Mouse (Mus musculus) gastrocnemius, adult 2 months (tissue): Measurements from ENCODE around the gene Gfpt2. TPM values are rescaled to one million over a fixed set of nuclear protein-coding genes. Genes with fewer than 3 reads are reported as not detected.

Source experiments
- DNase-seq: peaks from one replicate; pipeline ENCODE4 v3.0.0; 2022
- H3K27ac ChIP-seq: fragments of 200-600 bp; 2 replicates; pipeline ENCODE4 v1.8.1; 2022; ENCODE audit warnings: mild to moderate bottlenecking
- H3K4me3 ChIP-seq: fragments of 200-600 bp; 2 replicates; pipeline ENCODE4 v1.8.1; 2022; ENCODE audit warnings: mild to moderate bottlenecking, moderate library complexity
- CTCF ChIP-seq: fragments of 200-600 bp; IDR thresholded peaks from 2 replicates; pipeline ENCODE4 v1.8.1; 2022; ENCODE audit warnings: antibody characterized with exemption, mild to moderate bottlenecking, moderate library complexity
- intact Hi-C: fragments of 180-260 bp; cut with DNase I; formaldehyde crosslinking; loops from one replicate; pipeline ENCODE4 v1.15.1; 2025
- microRNA-seq: library from miRNA; unstranded; fragments of <30 nt; microRNA quantifications from one replicate; pipeline ENCODE4 v1.2.0, GENCODE M21; 2021
- total RNA-seq, 2 experiments: library from RNA; stranded (reverse); gene quantifications; 2 replicates each; pipeline ENCODE4 v1.2.3; 2021

The Gfpt2 gene
- total RNA-seq, 2 experiments from 2014 or later: 7.5 to 11.1 TPM

DNA sequence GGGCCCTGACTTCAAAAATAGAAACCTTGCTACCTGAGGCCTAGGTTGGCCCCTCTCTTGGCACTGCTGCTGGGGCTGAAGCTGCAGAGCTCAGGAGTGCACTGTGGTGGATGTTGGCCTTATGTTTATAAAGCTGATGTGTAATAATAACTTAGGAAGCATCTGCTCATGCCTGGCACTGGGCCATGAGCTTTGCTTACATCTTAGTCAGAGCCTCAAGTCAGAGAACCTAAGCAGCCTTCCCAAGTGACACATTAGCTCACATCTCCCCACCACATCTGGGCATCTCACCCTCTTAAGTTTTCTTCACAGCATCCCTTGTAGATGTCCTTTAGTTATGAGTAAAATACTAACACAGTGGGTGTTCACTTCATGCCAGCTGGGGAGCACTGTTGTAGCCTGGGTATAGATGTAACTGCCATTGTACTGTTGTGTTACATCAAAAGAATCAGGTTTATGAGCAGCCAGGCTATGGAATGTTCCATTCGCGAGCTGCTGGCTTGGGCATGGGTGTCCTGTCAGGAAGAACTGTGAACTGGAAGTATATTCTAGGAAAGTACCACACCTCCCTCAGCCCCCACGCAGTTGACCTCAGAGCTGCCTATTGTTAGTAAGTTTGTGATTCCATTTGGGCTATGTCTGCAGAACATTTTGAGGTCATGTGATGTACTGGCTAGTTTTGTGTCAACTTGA is 86.1 kb downstream of the Gfpt2 start:
- DNase-seq: no peak
- intact Hi-C loops: no loop called here
- H3K27ac ChIP-seq: no peak overlapping the region
- no peak overlapping the region for H3K4me3 ChIP-seq
- no peak for TF ChIP-seq CTCF

DNA sequence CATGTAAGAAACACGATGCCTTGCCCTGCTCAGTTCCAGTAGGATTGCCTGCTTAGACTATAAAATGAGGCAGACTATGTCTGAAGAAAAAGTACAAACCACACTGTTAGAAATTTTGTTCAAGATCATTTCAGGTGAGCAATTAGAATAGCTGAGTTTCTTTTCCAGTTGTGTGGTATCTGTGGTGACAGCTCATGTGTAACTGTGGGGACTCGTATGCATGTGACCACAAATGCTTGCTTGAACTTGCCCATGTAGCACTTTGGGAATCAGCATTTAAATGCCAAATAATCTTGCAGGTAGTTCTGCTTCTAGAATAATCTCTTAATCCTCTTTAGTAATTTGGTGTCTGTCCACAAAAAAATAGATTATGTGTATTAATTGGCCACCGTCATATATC is 89.4 kb downstream of the Gfpt2 start:
- intact Hi-C loops: no loop called here
- Histone ChIP-seq H3K27ac (no peak overlapping the region), H3K4me3 (no peak overlapping the region)
- no peak for TF ChIP-seq CTCF
- DNase-seq: no peak

Small RNAs within 50 kb of the gene (microRNA-seq; reads per million reads assigned to microRNA genes)
- not detected for gene Gm23813

Other genes with a start within 250 kb of the Gfpt2 start
- gene Olfr1380, start 237.3 kb upstream of the Gfpt2 start, total RNA-seq: not detected
- 1 to 10 TPM; 2.8 to 4.3 TPM for gene Flt4, start 184.9 kb upstream of the Gfpt2 start, total RNA-seq
- not detected for gene Scgb3a1, start 130.6 kb upstream of the Gfpt2 start, total RNA-seq
- gene Cnot6, start 81.5 kb upstream of the Gfpt2 start, total RNA-seq: 10 to 100 TPM in 1 of 2 experiments, 1 to 10 TPM in 1; 8.1 to 14.5 TPM
- gene Mapk9, start 52.6 kb downstream of the Gfpt2 start, total RNA-seq: 10 to 100 TPM; 47.4 to 54.4 TPM
- gene Rasgef1c, start 107.7 kb downstream of the Gfpt2 start, total RNA-seq: under 1 TPM; 0.13 to 0.31 TPM
- 10 to 100 TPM; 41.3 to 51.8 TPM for gene Rnf130, start 231.2 kb downstream of the Gfpt2 start, total RNA-seq